Mouse (Mus musculus) right cerebral cortex, postnatal 36 days (tissue): ENCODE measurements around the gene Wfikkn1.
"Not testable (repeated sequence)": the region's sequence is repeated elsewhere in the genome, so short reads cannot be mapped to it uniquely, and the experiment has no call there.

Source experiments
- DNase-seq, 2 experiments: peaks; one replicate each; pipeline ENCODE4 v3.0.0; 2022; ENCODE audit warnings: low spot score in 2 of 2, mixed read lengths in 1 of 2

Wfikkn1 gene

DNA sequence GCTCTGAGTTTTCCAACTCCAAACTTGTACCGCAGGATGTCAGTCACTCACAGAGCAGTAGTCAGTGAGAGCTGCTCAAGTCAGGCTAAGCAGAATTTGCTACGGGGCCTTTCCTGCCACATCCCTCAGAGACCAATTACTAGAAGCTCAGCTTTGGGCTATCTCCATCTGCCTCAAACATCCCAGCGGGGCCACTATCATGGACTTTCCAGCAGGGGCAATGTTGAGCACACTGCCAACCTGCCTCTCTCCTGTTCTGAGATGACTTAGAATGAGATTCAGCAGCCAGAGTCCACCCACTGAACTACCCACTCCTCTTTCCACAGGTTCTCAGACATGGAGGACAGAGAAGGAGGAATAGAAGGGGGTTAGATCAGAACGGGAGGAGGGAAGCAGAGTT is 5.0 kb upstream of the Wfikkn1 start:
- no peak for DNase-seq

DNA sequence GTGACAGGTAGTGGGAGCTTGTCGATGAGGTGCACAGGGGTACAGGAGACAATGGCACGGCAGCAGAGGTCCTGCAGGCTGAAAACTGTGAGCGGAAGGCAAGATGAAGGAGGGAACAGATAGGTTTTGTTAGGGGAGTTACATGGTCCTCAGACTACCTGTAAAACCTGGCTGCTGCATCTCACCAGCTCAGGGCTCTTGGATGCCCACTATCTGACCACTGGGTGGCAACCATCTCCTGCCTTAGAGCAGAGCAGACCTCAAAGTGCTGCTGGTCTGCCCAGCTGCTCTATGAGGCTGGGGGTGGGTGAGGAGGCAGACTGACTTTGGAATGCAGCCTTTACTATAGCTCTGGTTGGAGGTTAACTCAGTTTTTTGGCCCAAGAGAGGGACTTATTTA is 3.2 kb upstream of the Wfikkn1 start:
- no peak for DNase-seq

GRCm38 (mm10) chr17:25883268-25883667 is 2.6 kb upstream of the Wfikkn1 start:
- no peak for DNase-seq

GRCm38 (mm10) chr17:25882306-25882705 is 1.6 kb upstream of the Wfikkn1 start:
- no peak for DNase-seq

GRCm38 (mm10) chr17:25881691-25882090 is 1.0 kb upstream of the Wfikkn1 start:
- no peak for DNase-seq

DNA sequence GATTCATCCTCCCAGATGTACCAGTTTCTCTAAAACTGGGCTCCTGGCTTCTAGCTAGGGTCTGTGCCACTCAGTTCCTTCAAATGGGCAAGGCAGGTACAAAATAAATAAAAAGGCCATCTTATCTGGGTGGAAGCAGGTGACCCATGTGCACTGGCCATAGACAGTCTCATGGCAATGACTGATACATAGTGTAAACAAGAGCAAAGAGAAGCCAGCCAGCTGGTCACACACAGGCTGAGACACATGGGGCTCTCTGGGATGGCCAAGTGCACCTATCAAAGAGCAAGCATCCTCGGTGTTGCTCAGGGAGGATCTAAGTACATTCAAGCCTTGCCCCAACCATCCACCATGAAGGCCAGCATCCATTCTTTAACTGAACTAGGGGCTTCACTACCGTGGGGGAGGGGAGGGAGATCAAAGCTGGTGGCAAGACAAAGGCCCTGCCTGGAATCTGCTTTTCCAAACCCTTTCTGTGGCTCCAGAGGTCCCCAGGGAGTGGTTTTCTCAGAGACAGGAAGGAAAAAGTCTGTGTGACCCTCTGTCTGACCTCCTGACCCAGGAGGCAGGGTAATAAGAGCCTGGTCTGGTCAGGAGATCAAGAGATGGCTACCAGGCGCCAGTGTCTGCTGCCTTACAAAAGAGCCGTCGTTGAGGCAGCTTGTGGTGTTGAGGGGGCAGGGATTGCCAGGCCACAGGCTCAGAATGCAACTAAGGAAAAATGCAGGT is 419 bp upstream of the Wfikkn1 start:
- no peak for DNase-seq

- DNase-seq = no peak
Observed at GRCm38 (mm10) chr17:25879750-25880149, 908 bp downstream of the Wfikkn1 start.

DNA sequence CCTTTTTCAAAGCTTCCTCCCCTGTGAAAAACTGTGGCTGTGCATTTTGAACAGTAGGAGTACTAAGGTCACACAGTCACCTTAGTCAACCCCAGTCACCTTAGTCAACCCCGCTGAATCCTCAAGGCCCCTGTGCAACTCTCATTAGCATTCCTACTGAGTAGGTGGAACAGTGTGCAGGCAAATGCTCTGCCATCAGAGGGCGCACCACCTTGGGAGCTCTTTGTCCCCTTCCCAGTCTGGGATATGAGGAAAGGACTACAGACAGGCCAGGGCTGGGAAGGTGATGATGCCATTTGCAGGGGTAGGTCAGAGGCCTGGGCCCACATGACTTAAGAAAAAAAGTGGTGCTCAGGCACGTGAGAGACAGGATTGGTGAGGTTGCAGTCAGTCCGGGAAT is 1.4 kb downstream of the Wfikkn1 start:
- no peak for DNase-seq

DNA sequence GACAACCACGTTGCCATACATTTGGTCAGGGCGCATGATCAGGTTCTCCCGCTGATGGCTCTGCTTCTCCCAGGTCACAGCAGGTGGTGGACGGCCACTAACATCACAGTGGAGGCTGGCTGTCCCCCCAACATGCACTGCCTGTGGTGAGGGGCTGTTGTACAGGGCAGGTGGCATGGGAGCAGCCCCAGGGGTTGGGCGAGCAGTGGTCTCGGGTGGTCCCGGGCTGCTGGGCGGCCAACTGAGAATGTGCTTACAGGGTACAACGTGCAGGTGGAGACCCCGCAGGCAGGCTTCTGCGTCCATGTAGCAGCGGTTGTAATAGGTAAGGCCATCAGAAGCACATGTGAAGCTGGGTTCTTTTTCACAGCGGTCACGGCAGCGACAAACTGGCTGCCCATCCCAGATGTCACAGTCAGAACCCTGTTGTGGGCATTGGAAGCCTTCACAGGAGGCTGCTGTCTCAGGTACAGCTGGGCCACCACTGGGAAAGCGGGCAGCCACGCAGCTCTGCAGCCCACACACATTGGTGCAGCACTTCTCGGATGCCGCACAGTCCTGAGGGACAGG is 2.0 kb downstream of the Wfikkn1 start:
- no peak for DNase-seq

GRCm38 (mm10) chr17:25877741-25878610 is 2.7 kb downstream of the Wfikkn1 start:
- DNase-seq = no peak

DNA sequence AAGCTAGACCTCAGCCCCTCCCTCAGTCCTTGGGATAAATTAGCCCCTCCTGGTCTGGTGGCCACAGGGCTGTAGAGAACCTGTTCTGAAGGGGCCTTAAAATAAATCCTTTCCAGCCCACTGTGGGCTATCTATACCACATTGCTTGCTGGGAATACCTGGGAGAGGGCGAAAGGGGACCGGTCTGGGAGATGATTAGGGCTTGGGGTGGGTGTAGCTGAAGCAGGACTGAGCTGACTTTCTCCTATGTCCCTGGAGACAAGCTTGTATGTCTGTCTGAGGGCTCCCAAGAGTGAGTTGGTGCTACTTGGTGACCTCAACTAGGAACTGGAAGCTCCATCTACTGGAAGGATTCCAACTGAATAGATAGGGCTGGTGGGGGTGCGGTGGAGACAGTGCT is 3.6 kb downstream of the Wfikkn1 start:
- DNase-seq = no peak

DNA sequence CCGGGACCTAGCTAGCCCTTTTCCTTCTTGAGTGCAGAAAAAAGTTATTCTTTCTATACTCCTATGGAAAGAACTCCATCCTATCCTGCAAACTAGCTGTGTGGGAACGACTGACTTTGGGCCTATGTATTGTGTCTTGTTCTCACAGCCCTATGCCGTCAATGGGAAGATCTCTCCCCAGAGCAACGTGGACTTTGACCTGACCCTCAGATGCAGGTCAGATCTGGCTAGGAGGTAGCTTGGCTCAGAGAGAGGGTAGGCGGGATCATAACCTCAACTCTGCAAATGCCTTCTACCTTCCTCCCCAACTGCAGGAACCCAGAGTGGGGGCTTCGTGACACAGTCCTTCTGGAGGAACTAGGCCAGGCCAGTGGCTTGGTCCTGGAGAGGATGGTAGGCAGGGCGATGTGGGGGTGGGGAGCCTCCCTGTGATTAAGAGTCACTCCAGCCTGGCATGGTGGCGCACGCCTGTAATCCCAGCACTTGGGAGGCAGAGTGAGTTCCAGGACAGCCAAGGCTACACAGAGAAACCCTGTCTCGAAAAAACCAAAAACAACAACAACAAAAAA is 4.2 kb downstream of the Wfikkn1 start:
- DNase-seq = no peak

DNA sequence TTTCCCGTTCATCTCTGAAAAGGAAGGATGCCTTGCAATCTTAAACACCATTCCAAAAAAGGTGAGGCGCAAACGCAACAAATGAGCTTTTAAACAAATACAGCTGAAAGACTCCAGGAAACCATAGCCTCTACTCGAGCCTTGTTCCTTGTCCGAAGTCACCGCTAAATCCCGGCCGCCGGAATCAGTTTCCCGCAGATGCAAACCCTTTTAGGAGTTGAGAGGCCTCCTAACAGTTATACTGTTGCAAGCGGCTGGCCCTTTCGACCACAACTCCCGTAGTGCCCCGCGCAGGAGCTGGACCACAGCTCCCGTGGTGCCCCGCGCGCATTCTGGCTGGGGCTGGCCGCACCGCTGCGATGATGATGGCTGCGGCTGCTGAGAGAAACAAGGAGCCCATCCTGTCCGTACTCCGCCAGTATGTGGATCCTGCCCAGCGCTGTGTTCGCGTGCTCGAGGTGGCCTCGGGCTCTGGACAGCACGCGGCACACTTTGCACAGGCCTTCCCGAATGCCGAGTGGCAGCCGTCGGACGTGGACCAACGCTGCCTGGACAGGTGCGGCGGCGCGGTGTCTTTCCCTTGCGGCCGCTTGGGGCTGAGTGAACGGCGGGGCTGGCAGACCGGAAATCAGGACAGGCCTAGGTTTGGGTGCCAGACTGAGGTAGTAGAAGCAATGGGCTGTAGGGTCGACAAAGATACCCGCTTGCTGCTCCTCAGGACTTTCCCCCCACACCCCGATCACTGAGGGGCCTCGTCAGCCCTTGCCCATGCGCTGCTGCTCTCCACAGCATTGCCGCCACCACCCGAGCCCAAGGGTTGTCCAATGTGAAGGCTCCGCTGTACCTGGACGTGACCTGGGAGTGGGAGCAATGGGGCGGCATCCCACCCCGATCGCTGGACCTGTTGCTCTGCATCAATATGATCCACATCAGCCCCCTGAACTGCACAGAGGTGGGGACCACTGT is 5.2 kb downstream of the Wfikkn1 start:
- DNase-seq = peak; percentile 86 to 89

DNA sequence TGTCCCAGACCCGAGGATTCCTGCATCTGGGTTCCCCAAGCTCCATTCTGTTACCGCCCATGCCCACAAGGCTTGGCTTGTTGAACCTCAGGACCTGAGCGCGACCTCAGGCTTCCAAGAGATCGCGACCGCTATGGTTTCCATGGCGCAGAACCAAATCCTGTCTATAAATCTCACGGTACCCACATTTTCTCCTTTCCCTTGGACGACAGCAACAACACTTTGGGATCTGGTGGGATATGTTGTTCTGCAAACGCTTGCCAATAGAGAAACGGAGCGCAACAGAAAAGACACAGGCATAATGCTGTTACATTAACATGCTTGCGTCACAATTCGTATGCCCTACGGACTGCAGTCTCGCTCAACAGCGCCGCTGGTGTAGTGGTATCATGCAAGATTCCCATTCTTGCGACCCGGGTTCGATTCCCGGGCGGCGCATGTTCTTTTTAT is 5.9 kb downstream of the Wfikkn1 start, which contains the start of gene Mettl26:
Mettl26 (plus strand) TSS at position 354 of the 450 bp plus-strand sequence.
- DNase-seq = peak; percentile 94

DNA sequence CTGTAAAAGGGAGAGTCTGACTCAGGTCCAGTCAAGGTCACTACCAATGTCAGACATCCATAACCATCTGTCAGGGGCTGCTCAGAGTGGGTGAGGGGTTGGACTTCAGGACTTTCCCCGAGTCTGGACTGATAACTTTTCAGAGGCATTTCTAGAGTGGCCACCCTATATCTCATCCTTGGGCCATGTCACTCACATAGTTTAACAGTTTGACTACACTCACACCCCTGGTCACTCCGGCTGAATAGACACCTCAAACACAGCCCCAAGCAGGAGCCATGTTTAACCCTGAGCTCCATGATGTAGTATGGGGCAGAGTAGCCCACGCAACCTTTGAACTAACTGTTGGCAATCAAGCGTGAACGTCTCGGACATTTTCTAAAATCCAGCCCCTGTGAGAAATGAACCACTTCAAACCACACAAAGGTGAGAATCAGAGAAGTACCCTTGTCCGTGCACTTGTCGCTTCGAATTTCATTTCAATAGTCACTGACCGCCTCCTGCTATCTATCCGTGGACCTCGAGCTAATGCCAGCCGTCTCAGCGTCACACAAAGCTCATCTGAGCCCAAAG is 6.4 kb downstream of the Wfikkn1 start:
- DNase-seq = no peak

DNA sequence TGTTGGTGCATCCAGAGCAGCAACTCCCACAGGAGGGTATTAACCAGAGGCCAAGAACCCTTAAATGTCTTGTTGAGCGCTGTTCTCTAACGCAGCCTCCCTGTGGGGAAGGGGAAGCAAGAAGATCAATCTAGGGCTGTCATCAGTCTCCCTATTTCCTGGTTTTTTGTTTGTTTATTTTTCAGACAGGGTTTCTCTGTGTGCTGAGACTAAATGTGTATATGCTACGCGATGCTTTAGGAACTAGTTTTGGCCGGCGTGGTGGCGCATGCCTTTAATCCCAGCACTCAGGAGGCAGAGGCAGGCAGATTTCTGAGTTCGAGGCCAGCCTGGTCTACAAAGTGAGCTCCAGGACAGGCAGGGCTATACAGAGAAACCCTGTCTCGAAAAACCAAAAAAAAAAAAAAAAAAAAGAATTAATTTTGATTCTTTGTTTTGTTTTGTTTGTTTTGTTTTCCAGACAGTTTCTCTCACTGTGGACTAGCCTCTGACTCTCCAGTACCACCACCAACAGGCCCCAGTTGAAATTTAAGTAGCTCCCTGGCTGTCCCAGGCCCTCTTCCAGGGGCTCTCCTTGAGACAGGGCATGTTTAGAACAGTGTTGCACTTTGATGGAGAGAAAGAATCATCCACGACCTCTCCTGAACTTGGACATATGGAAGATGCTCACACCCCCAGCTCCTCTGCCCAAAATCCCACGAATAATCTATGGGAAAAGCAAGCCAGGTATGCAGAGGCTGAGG is 7.1 kb downstream of the Wfikkn1 start:
- DNase-seq = no peak

GRCm38 (mm10) chr17:25872676-25873075 is 8.0 kb downstream of the Wfikkn1 start:
- DNase-seq = no peak

- DNase-seq = not testable (repeated sequence)
Observed at GRCm38 (mm10) chr17:25871566-25871965, 9.1 kb downstream of the Wfikkn1 start.

- no peak for DNase-seq
Observed at GRCm38 (mm10) chr17:25869954-25870353, 10.7 kb downstream of the Wfikkn1 start.

- DNase-seq = no peak
Observed at GRCm38 (mm10) chr17:25869498-25869897, 11.2 kb downstream of the Wfikkn1 start.
